Mouse (Mus musculus): ENCODE measurements at regions not wholly inside any gene's neighbourhood (a gene's known extent, or its start where the extent isn't known, plus 50 kb on each side); places are given as distances from the start of the nearest gene placed in this dataset.
A peak's percentile ranks its signal among the peaks of the same experiment; 100 is the strongest.

- peak; percentile 43 to 71 for DNase-seq
Measured at GRCm38 (mm10) chr12:25220096-25220779, 123.3 kb upstream of the Id2 start.

DNA sequence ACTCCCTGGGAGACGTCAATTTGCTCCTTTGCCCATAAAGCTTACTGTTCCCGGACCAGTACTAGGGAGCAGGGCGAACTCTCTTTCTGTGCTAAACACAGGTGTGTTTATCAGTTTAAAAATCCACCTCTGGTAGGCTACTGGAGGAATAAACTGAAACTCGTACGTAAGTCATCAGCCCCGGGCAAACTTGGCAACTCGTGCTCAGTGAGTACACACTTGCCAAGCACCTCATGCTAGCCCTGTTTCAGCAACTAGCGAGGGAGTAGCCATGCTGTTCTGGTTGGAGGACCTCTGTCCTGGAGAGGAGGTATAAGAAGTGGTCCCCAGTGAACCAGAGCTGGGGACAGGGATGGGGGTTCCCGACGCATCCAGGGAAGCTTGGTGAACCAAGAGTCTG lies 122.6 kb upstream of the Id2 start:
- no peak for DNase-seq

- DNase-seq, result peak; percentile 71 to 83
Measured at GRCm38 (mm10) chr12:25216792-25217516, 120.0 kb upstream of the Id2 start.

DNA sequence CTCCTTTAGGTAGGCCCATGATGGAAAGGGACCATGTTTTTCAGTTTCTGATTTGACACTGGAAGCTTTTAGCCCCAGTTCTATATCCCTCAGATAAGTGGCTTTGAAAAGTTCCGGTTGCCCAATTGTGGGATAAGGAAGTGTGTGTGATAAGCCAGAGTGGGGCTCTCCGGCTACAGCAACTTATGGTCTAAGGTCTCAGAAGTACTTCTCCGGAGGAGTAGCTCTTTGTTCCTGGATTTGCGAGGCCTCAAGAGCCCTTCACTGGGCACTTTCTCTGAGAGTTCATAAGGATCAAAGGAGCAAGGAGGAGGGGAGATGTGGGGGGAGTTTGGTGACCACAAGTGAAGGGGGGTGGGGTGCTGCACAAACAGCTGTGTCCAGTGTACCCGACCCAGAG lies 118.3 kb upstream of the Id2 start:
- no peak for DNase-seq

DNA sequence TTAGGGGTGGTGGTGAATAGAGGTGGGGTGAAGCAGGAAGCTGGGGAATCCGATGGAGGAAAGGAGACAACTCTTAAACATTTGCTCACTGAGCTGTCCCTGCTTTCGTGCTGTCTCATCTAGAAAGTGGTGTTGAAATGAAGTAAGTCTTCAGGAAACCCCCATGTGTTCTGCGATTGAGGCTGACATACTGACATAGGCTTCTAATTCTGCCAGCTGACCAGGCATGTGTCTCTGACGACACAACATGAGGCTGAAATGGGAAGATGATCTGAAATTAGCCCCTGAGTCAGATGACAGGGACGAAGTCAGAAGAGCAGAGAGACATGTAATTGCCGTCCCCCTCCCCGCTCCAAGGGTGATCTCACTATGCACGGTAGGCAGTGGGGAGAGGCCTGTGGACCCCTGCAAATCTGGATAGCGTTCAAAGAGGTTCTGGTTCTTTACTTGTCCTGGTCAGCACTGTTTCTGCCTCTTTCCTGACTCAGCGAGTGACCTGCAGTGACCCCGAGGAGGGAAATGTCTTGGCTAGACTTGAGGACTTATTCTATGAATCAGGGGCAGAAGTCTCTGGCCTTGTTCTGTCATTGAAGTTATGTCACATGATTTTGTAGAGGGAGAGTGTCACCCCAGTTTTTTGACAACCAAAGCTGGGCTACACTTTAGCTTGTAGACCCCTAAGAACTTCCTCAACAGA lies 117.0 kb upstream of the Id2 start:
- no peak for DNase-seq

DNA sequence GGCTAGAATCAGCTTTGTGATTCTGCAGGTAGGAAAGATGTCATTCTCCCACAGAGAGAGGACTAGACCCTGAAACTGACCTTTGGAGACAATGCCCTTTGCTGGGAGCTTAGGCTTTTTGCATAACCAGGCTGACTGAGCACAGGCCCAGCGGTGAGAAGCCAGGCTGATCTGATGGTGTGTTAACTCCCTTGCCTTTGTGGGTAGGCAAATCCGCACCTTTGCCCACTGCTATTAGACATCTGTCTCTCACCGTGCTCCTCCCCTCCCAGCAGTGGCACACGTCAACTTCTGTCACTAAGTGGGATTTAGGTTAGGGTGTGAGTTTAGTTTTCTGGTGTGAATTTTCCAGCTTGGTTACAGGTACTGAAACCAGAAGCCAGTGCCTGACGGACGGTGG lies 114.4 kb upstream of the Id2 start:
- no peak for DNase-seq

DNA sequence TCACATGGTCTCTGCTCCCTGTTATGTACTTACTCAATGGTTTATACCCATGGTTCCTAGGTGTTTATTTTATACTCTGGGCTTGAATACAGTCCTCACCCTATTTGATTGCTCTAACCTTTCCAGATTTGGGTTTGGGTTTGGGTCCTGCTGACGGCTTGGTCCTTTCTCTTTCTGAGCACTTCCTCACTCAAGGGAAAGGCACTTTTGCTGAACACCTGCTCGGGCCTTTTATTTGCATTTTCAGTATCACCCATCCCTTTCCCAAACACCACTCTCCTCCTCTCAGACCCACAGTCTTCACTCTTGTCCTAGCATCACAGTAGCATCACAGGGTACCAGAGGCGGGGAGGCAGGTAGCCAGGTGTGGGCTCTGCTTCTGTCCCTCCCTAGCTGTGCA lies 113.7 kb upstream of the Id2 start:
- DNase-seq, result no peak

DNA sequence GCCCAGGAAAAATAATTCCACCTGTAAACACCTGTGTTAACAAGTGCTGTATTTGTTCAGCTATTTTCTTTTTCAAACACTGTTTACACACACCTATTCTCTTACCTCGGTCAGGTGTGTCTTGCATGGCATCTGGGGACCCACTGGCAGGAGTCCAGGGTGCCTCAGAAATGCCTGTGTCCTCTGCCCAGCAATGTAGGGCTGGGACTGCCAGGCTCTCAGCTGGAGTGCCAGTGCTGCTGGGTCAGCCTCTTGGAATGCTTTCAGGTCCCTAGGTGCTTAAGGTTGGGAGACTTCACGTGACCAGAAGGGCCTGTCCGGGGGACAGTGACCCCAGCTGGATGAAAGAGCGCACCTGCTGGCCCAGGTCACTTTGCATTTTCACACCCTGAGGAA lies 112.4 kb upstream of the Id2 start:
- peak; percentile 45 to 64 for DNase-seq

GRCm38 (mm10) chr12:25208670-25209332 lies 111.9 kb upstream of the Id2 start:
- peak in 1 of 2 experiments; percentile 61 for DNase-seq

DNA sequence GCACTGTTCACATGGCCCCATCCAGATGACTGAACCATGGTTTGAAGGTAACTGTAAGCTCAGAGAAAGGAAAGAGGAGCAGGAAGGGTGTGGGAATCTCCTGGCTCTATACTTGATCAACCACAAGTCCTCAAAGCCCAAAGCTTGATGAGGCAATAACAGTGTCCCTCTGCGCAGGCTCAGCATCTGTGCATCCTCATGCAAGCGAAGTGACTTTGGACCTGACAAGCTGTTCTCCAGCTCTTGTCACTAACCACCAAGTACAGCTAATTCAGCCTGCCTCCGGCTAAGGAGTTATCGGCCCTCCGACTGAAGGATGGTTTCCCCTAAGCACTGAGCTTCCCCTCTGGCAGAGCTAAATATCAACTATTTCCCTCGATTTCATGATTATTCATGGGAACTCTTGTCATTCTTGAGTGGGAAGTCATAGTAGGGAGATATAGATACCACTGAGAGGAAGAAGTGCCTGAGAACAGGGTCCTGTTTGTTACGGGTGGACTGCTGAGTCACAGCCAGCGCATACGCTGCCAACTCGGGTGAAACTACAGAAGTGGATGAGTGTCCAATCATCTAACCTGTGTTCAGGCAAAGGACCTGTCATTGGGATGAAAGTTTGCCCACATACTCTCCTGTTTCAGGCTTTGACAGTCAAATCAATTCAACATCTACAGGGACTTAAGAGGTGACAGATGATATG lies 106.6 kb upstream of the Id2 start:
- DNase-seq, result no peak

DNA sequence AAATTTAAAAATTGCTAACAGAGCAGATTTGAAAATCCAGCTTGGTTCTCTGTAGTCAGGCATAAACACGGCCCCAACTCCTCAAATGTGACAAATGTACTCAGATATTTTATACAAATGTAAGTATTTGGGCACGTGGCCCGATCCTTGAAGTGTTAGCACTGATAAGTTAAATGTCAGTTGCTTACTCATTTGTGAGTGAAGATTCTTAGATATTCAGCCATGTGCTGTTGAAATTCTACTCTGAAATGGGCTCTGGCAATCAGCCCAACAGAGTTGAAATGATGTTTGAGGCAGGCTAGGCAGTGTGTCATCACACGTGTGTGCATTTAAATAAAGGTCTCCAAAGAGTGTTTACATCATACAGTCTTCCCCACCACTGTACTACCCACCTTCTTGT lies 103.2 kb upstream of the Id2 start:
- DNase-seq, result no peak

- peak; percentile 55 to 64 for DNase-seq
Measured at GRCm38 (mm10) chr12:25197757-25198156, 100.8 kb upstream of the Id2 start.

DNA sequence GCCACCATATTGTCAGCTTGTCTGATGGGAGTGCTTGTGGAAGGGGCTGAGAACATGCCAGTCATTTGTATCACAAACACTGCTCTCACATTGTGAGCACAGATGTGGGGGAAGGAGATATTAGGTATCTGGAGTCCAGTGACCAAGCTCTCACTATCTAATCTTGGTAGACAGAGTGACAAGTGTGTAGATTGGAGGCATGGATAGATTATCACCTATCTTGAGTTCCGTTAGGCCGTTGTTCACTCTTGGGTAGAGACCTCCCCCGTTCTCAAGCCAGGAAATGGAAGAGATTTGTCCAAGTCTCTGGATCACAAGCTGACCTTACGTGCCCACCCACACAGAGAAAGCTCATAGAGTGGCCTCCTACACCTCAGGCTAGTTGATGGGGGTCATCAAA lies 99.1 kb upstream of the Id2 start:
- DNase-seq, result no peak

- no peak for DNase-seq
Measured at GRCm38 (mm10) chr12:25192216-25192615, 95.3 kb upstream of the Id2 start.

DNA sequence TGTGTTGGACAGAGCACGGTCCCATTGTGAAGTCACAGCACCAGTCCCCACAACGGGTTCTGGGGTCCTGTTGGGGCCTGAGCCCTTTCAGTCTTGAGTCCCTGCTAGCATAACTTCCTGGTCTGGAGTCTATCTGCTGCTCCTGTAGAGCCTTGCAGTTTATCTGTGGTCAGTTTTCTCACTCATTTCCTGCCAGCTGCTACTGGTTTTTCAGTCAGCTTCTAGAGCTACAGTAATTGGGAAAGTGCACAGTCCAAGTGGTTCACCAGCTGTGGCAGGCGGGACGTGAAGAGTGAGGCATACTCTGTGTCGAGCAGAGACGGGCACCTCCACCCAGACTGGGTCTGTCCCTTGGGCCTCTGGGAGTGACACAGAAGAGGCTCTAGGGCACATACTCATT lies 93.4 kb upstream of the Id2 start:
- peak in 1 of 2 experiments; percentile 48 for DNase-seq

GRCm38 (mm10) chr12:25189174-25189761 lies 92.3 kb upstream of the Id2 start:
- DNase-seq, result peak; percentile 37 to 39

DNA sequence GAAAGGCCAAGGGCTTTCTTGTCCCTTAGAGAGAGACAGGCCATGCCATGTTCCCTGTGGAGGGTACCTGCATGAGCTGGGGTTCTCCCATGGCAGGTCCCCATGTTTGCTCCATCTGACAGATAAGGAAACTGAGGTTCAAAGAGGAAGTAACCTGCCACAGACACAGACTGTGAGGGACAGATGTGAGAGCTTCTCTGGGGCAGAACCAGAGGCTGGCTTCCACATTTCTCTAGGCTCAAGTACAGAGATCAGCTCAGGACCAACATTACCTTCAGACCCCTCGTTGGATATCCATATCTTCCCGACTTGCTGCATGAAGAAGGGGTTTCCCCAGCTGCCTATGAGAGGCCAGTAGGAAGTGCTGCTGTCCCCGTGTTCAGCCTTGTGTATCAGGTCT lies 91.6 kb upstream of the Id2 start:
- DNase-seq, result no peak

GRCm38 (mm10) chr12:25187216-25187615 lies 90.3 kb upstream of the Id2 start:
- DNase-seq, result no peak

- DNase-seq, result no peak
Measured at GRCm38 (mm10) chr12:25182680-25183079, 85.7 kb upstream of the Id2 start.

- no peak for DNase-seq
Measured at GRCm38 (mm10) chr12:25181317-25181716, 84.4 kb upstream of the Id2 start.

DNA sequence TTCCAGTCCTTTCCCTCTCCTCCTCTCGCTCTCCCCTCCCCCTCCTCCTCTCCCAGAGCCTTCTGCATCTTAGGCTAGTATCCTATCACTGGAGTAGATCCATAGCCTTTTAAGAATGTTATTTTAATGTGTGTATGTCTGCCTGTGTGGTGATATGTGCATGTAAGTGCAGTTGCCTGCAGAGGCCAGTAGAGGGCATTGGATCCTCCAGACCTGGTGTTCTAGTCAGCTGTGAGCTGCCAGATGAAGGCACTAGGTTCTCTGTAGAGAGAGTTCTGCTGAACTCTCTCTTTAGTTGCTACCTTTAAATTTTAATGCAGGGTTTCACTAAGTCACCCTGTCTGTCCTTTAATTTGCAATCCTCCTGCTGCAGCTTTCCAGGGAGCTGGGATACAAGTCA lies 83.9 kb upstream of the Id2 start:
- no peak for DNase-seq

DNA sequence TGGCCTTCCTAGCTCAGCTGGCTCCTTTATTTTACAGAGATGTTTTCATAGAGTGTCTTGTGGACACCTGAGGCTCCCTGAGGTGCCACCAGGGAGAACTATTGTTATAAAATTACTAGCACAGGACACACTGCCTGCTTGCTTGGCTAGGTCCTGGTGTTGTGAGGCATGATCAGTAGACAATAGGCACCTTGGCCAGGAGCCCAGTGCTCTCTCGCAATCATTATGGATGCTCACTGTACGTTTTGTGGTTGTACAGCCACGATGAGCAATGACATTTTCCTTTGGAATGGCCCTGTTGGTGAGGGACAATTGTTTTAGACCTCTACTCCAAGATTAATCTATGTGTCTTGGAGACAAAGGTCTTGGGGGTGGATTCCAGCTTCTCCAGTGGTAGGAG lies 83.3 kb upstream of the Id2 start:
- peak; percentile 44 to 63 for DNase-seq
